Mouse (Mus musculus) adrenal gland, postnatal 4 days (tissue): ENCODE data around the gene Tas2r117. TPM values are rescaled to one million over a fixed set of nuclear protein-coding genes. Genes with fewer than 3 reads are reported as not detected.

Source experiments
- DNase-seq, 2 experiments: peaks; one replicate each; pipeline ENCODE4 v3.0.0; 2021 to 2022; ENCODE audit warnings: low spot score in 2 of 2, mixed read lengths in 2 of 2
- long read RNA-seq, 2 experiments: library from polyadenylated mRNA; stranded (forward); transcript quantifications; one replicate each; pipeline ENCODE4 v2.0.0; 2021
- total RNA-seq, 2 experiments: library from RNA; stranded (reverse); gene quantifications; 2 replicates each; pipeline ENCODE4 v1.2.3; 2021

Tas2r117 gene
- total RNA-seq = not detected
- long read RNA-seq, experiment 1 = 0 reads
- long read RNA-seq, experiment 2 = 0 reads

- no peak for DNase-seq
Observed at GRCm38 (mm10) chr6:132802518-132802917, at the start of gene Tas2r117. Tas2r117 (plus strand) TSS chr6:132802818.

DNA sequence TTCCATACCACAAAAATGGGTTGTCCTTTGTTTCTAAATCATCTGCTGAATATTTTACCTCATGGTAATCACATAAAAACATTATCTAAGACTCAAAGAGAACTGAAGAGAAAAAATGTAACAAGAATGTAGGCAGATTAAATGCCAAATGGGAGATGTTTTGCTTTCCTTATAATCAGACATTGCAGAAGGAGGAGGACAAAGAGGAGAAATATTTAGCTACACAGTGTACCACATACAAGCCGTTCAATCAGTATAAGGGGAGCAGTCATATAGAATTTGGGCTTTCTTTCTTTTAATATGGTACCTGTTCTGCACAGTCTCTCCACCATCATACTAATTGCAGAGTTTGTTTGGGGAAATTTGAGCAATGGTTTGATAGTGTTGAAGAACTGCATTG, 48.2 kb upstream of the Tas2r117 start, which contains the start of gene Tas2r124:
Gene Tas2r124, plus strand, starts transcription at position 301 of the 400 bp plus-strand sequence.
- no peak for DNase-seq

GRCm38 (mm10) chr6:132761831-132762230, 40.8 kb upstream of the Tas2r117 start, which contains the start of gene Tas2r102:
Tas2r102 (plus strand) TSS chr6:132762131.
- no peak for DNase-seq

DNA sequence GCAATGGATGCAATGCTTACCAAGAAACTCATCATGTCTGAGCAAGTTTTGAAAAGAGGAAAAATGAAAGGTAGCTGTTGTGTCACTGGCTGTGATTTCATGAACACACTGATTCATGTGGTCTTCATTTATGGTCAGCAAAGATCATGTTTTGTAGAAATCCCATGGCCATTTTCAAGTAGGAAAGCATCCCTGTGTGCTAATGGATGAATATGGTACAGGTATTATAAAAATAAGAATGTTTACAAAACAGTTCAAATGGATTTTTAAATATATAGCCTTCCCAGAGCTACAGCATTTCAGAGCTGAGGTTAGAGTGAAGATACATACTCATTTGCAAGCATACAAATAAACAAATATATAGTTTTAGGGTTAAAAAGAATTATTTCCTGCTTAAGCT, 24.6 kb upstream of the Tas2r117 start, which contains the start of gene Tas2r136:
Gene Tas2r136, minus strand, starts transcription at position 101 of the 400 bp plus-strand sequence.
- DNase-seq = no peak

DNA sequence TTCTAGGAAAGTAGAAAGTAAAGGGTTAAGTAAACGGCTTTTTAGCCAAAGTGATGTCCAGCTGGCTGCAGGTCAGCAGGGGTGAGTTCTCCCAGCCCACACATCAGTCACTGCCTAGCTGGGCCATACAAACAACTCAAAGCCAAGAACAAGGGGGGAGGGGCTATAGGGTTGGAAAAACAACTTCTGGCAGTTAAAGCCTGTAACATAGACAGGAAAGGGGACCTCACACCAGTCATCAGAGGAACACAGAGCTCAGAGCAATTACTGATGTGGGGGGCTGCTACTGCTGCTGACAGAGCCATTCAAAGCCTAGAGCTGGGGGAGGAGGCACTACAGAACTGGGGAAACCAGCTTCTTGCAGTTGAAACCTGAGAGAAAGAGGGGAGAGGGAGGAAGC, 7.2 kb upstream of the Tas2r117 start:
- no peak for DNase-seq

GRCm38 (mm10) chr6:132846842-132847241, 44.2 kb downstream of the Tas2r117 start, which contains the start of gene Tas2r123:
Tas2r123 (plus strand) TSS chr6:132847142.
- no peak for DNase-seq

Other genes starting within 250 kb of the Tas2r117 start
- gene Prh1, start 233.0 kb upstream of the Tas2r117 start, total RNA-seq = not detected
- not detected for gene Prp2, start 206.9 kb upstream of the Tas2r117 start, total RNA-seq
- gene A630073D07Rik, start 151.3 kb upstream of the Tas2r117 start, total RNA-seq = not detected
- not detected for gene Tas2r120, start 145.9 kb upstream of the Tas2r117 start, total RNA-seq
- gene Tas2r121, start 101.8 kb upstream of the Tas2r117 start, total RNA-seq = not detected
- gene Tas2r122, start 90.9 kb upstream of the Tas2r117 start, total RNA-seq = not detected
- gene Tas2r115, start 64.8 kb upstream of the Tas2r117 start, total RNA-seq = not detected
- not detected for gene Tas2r124, start 48.1 kb upstream of the Tas2r117 start, total RNA-seq
- not detected for gene Tas2r102, start 40.7 kb upstream of the Tas2r117 start, total RNA-seq
- not detected for gene Tas2r136, start 24.7 kb upstream of the Tas2r117 start, total RNA-seq
- not detected for gene Tas2r123, start 44.3 kb downstream of the Tas2r117 start, total RNA-seq
- gene Tas2r116, start 52.6 kb downstream of the Tas2r117 start, total RNA-seq = not detected
- gene Tas2r110, start 65.2 kb downstream of the Tas2r117 start, total RNA-seq = not detected
- not detected for gene Tas2r113, start 90.2 kb downstream of the Tas2r117 start, total RNA-seq
- not detected for gene Tas2r125, start 106.8 kb downstream of the Tas2r117 start, total RNA-seq
- gene Tas2r129, start 148.3 kb downstream of the Tas2r117 start, total RNA-seq = not detected
- gene Tas2r131, start 155.1 kb downstream of the Tas2r117 start, total RNA-seq = not detected
- gene Tas2r109, start 178.1 kb downstream of the Tas2r117 start, total RNA-seq = not detected
- not detected for gene Tas2r103, start 234.3 kb downstream of the Tas2r117 start, total RNA-seq